Comparison of ENCODE assay signal across 9 mouse cellular contexts in genomic region chr4:150173281-150173680, GRCm38 (mm10). TPM values are rescaled to one million over a fixed set of nuclear protein-coding genes. Genes with fewer than 3 reads are reported as not detected.
DNase-seq lines count a peak whose midpoint lies in the region; ATAC-seq and TF ChIP-seq lines count a peak whose summit lies in the region.
"Had no signal": no experiment of that assay in that cellular context is flagged by ENCODE, and none has a peak within 500 bp of the region (broad histone marks: within the 10 kb centered on the region; RNA-seq: fewer than 3 reads in every experiment).

No protein-coding gene starts in this region.

- no peak overlapping the region for H3K4me2 ChIP-seq in hindbrain, embryonic 16.5 days (ENCODE audit: low read length)
- H3K4me2 ChIP-seq: hindbrain, embryonic 15.5 days had no signal

- no peak overlapping the region for H3K27ac ChIP-seq in spleen, adult 2 months (ENCODE audit: insufficient read depth, low read length)
- no peak overlapping the region for H3K27ac ChIP-seq in hindbrain, embryonic 16.5 days (ENCODE audit: low read depth, low read length)
- H3K27ac ChIP-seq: hindbrain, embryonic 15.5 days had no signal

- no peaks in the 10 kb centered on the region for H3K9me3 ChIP-seq in hindbrain, embryonic 16.5 days (ENCODE audit: control insufficient read depth, low read length)
- H3K9me3 ChIP-seq: hindbrain, embryonic 15.5 days had no signal

- H3K36me3 ChIP-seq in spleen, adult 2 months (ENCODE audit: control insufficient read depth, insufficient read depth, low read length), result no peaks in the 10 kb centered on the region
- no peaks in the 10 kb centered on the region for H3K36me3 ChIP-seq in hindbrain, embryonic 16.5 days (ENCODE audit: control insufficient read depth, insufficient read depth, low read length)
- H3K36me3 ChIP-seq: hindbrain, embryonic 15.5 days had no signal

- H3K4me3 ChIP-seq in spleen, adult 2 months (ENCODE audit: extremely low read depth, insufficient read depth, insufficient read length), result no peak overlapping the region
- no peak overlapping the region for H3K4me3 ChIP-seq in hindbrain, embryonic 16.5 days (ENCODE audit: low read length)
- H3K4me3 ChIP-seq in lung, adult 2 months (replicated peaks; ENCODE audit: extremely low read depth, low read depth, low read length), result no peak overlapping the region
- H3K4me3 ChIP-seq: hindbrain, embryonic 15.5 days had no signal

- no peaks in the 10 kb centered on the region for H3K27me3 ChIP-seq in spleen, adult 2 months (ENCODE audit: control insufficient read depth, insufficient read depth, low read length)
- no peaks in the 10 kb centered on the region for H3K27me3 ChIP-seq in hindbrain, embryonic 16.5 days (replicated peaks; ENCODE audit: control insufficient read depth, insufficient read depth, low read length)
- H3K27me3 ChIP-seq: hindbrain, embryonic 15.5 days had no signal

- no peak for TF ChIP-seq POLR2A in spleen, adult 2 months (IDR thresholded peaks at IDR 0.05; ENCODE audit: low read depth, low read length)
- TF ChIP-seq POLR2A in lung, adult 2 months (IDR thresholded peaks at IDR 0.05; ENCODE audit: borderline replicate concordance, extremely low read depth, low read depth, low read length), result no peak

- 55% methylated on average over 10 of the region's 10 CpGs for WGBS in spleen, adult 2 months
- 60% methylated on average over 10 of the region's 10 CpGs for WGBS in hindbrain, embryonic 16.5 days
- WGBS in lung, adult 2 months, result 56% methylated on average over 10 of the region's 10 CpGs

- ATAC-seq in frontal cortex, adult (ENCODE audit: low TSS enrichment), result no peak
- 0 out of 2 replicates have a peak, but pooled peaks have one; percentile 20 for ATAC-seq in hindbrain, embryonic 16.5 days

- DNase-seq in frontal cortex, postnatal 36 days (ENCODE audit: low spot score in 2 of 2), result peak; percentile 29 to 37
- DNase-seq in spleen, adult 2 months (ENCODE audit: low read depth in 1 of 2, low spot score in 2 of 2), result peak; percentile 11 to 30
- DNase-seq in spleen, postnatal 4 days (ENCODE audit: low spot score in 2 of 2), result no peak
- DNase-seq in c-Kit-positive CD71-positive TER-119-positive erythroid progenitor cells, embryonic 14.5 days (ENCODE audit: low spot score), result peak; percentile 48
- DNase-seq in lung, adult 2 months, result peak; percentile 34
- peak; percentile 28 for DNase-seq in skeletal muscle tissue, adult 2 months (ENCODE audit: low read depth, low spot score)

- TF ChIP-seq CTCF in spleen, adult 2 months (IDR thresholded peaks at IDR 0.05; ENCODE audit: extremely low read depth, insufficient read depth, insufficient read length, insufficient replicate concordance), result peak; percentile 55; the same call in 1 of the 2 replicates
- peak; percentile 33 for TF ChIP-seq CTCF in lung, adult 2 months (IDR thresholded peaks at IDR 0.05; ENCODE audit: insufficient read depth, low read length)

- H3K4me1 ChIP-seq in spleen, adult 2 months (ENCODE audit: control insufficient read depth, insufficient read depth, insufficient read length), result no peaks in the 10 kb centered on the region
- no peaks in the 10 kb centered on the region for H3K4me1 ChIP-seq in hindbrain, embryonic 16.5 days (ENCODE audit: control insufficient read depth, insufficient read depth, low read depth, low read length)
- 0 out of 2 replicates have a peak, but pooled peaks cover 2% of the 10 kb centered on the region for H3K4me1 ChIP-seq in lung, adult 2 months (ENCODE audit: control insufficient read depth, insufficient read depth, low read length)

- no peak overlapping the region for H3K9ac ChIP-seq in hindbrain, embryonic 16.5 days (ENCODE audit: low read depth, low read length)
- H3K9ac ChIP-seq: hindbrain, embryonic 15.5 days had no signal

RNA-seq across cellular contexts. Expression of gene Slc2a7, which starts 24.5 kb away (rescaled TPM):
- polyA plus RNA-seq in spleen, adult 2 months (2012; rRNA removed), result not detected in 2 replicates
- polyA plus RNA-seq in hindbrain, embryonic 16.5 days (2015; fragmentation: Nextera tagmentation; extraction: Ambion mirVana), result not detected in 2 replicates
- polyA plus RNA-seq in lung, adult 2 months (2012; rRNA removed), result not detected in 2 replicates
- polyA plus RNA-seq: hindbrain, embryonic 15.5 days had no signal

RNA-seq across cellular contexts. Expression of gene Car6, which starts 27.9 kb away (rescaled TPM):
- not detected in 2 replicates for polyA plus RNA-seq in spleen, adult 2 months (2012; rRNA removed)
- polyA plus RNA-seq in hindbrain, embryonic 16.5 days (2015; fragmentation: Nextera tagmentation; extraction: Ambion mirVana), result not detected in 2 replicates
- 0.11 TPM in 1 of 2 replicates, not detected in the other for polyA plus RNA-seq in lung, adult 2 months (2012; rRNA removed)
- polyA plus RNA-seq: hindbrain, embryonic 15.5 days had no signal

RNA-seq across cellular contexts. Expression of gene Slc2a5, which starts 54.2 kb away (rescaled TPM):
- polyA plus RNA-seq in spleen, adult 2 months (2012; rRNA removed), result 0.05 and 0.18 TPM in 2 replicates
- 2.8 and 3.0 TPM in 2 replicates for polyA plus RNA-seq in hindbrain, embryonic 16.5 days (2015; fragmentation: Nextera tagmentation; extraction: Ambion mirVana)
- 0.66 and 4.5 TPM in 2 replicates for polyA plus RNA-seq in lung, adult 2 months (2012; rRNA removed)

Comparison
In these comparisons a context has a peak if more than half of its experiments do, and no peak if none do; other contexts are left out.
1. DNase-seq: peak in frontal cortex, postnatal 36 days (2 of 2), spleen, adult 2 months (2 of 2), c-Kit-positive CD71-positive TER-119-positive erythroid progenitor cells, embryonic 14.5 days (single experiment), lung, adult 2 months (single experiment) and skeletal muscle tissue, adult 2 months (single experiment); none in spleen, postnatal 4 days (0 of 2).